Mouse (Mus musculus) thymus, adult 2 months (tissue): ENCODE data around the gene Btaf1.

ENCODE experiments used
- CTCF ChIP-seq: fragments of 200-500 bp; IDR thresholded peaks from 2 replicates; pipeline ENCODE4 v1.5.1; 2012; ENCODE audit warnings: mild to moderate bottlenecking, control low read depth, low read length, moderate library complexity, borderline replicate concordance; ENCODE audit not compliant: control insufficient read depth, poor library complexity, insufficient read depth; ENCODE audit errors: extremely low read depth
- POLR2A ChIP-seq: fragments of 200-500 bp; IDR thresholded peaks from 2 replicates; pipeline ENCODE4 v1.6.1; 2012; ENCODE audit warnings: mild to moderate bottlenecking, low read length, control low read depth, moderate library complexity; ENCODE audit not compliant: control insufficient read depth, poor library complexity, insufficient read depth; ENCODE audit errors: extremely low read depth

DNA sequence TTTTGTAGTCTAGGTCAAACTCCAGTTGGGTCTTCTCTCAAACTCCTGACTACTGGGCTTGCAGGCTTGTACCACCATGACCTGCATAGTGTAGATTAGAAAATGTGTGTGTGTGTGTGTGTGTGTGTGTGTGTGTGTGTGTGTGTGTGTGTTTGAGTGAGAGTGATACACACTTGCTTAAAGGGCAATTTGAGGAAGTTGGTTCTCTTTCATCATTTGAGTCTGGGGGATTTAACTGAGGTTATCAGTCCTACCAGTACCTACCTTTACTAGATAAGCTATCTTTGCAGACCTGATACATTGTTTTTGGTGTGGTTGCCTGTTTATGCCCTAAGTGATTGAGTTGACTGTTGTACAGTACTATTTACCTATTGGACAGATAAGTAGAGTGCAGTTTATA is 6.2 kb downstream of the Btaf1 start:
- no peak for TF ChIP-seq CTCF
- TF ChIP-seq POLR2A = no peak
